Mouse (Mus musculus): ENCODE results near the gene Lmntd1.

DNA sequence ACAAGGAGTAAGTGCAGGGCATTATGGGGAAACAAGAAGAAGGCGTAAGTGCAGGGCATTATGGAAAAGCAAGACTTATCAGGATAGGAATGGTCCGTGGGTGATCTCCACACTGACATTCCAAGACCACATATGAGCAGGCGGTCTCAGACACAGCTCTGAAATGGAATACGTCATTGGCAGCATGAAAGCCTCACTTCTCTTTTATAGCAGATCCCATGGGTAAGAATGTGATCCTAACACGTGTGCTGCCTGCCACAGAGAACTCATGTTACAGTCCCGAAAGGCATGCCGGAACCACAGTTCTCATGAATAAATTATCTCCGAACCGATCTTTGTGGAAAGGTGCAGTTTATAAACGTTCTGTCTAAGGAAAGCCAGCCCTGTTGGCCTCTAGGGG is 294.0 kb downstream of the Lmntd1 start:
- TF ChIP-seq POLR2A (IDR thresholded peaks at IDR 0.05; ENCODE audit: low read depth, low read length) (no peak), CTCF (IDR thresholded peaks at IDR 0.05; ENCODE audit: extremely low read depth, insufficient read length, insufficient replicate concordance, low read depth, low read length) (no peak)

Measured in small intestine, adult 2 months (tissue).